Comparison of ENCODE assay signal across 8 mouse cellular contexts in the genomic region with DNA sequence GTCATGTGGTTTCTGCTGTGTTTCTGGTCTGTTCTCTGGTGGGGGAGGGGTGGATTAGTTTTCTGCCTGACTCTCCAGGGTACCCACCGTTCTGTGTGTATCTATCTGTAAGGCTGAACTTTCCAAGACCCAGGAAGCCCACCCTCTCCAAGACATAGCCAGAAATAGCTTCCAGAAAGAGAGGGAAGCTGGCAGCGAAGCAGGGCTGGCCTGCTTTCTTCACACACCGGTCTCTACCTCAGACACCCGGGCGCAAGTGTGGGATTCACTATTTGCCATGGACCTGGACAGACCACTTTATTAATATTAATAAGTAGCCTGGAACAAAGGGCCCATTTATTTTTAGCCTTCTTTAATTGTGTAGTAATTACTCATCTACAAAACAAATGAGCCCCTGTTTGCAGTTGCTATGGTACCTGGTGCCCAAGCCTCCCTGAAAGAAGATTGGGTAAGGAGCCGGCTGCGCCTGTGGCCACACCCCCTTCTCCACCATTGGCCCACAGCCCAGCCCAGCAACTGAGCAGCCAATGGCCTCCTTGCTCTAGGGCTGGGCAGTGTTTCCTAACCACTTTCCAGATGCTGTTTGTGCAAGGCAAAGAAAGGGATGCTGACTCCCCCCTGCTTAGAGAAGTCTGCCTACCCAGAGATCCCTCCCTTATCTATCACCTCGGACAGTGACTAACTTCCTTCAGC.
A peak's percentile ranks its signal among the peaks of the same experiment; 100 is the strongest.
DNase-seq lines count a peak whose midpoint lies in the region; ATAC-seq and TF ChIP-seq lines count a peak whose summit lies in the region.

No protein-coding gene starts in this region.

- H3K27ac ChIP-seq in hindbrain, embryonic 14.5 days, result peak overlapping the region; percentile 89
- H3K27ac ChIP-seq in left cerebral cortex, adult 2 months, result peak overlapping the region; percentile 5; the same call in 1 of the 2 replicates

- H3K9ac ChIP-seq in hindbrain, embryonic 14.5 days, result peak overlapping the region; percentile 38; the same call in 1 of the 2 replicates

- H3K9me3 ChIP-seq in hindbrain, embryonic 14.5 days (ENCODE audit: control insufficient read depth, low read length), result no peaks in the 10 kb centered on the region

- 19% methylated on average over 8 of the region's 8 CpGs for WGBS in hindbrain, embryonic 14.5 days

- H3K27me3 ChIP-seq in hindbrain, embryonic 14.5 days (ENCODE audit: control insufficient read depth, insufficient read depth, low read length), result no peaks in the 10 kb centered on the region

- peaks cover 38% of the 10 kb centered on the region for H3K4me1 ChIP-seq in hindbrain, embryonic 14.5 days (replicated peaks; ENCODE audit: control insufficient read depth, insufficient read depth, low read length)

- peak; percentile 96 for DNase-seq in Muller cell, postnatal 12 days (ENCODE audit: inconsistent ontology term)
- DNase-seq in c-Kit-positive CD71-positive TER-119-positive erythroid progenitor cells, embryonic 14.5 days (ENCODE audit: low spot score), result peak; percentile 6
- peak; percentile 86 for DNase-seq in hindbrain, embryonic 14.5 days (ENCODE audit: low spot score)
- DNase-seq in left cerebral cortex, adult 2 months (ENCODE audit: extremely low spot score in 1 of 2, low spot score in 2 of 2), result peak; percentile 55 to 80
- DNase-seq in lung, postnatal 14 days, result peak; percentile 56
- peak; percentile 74 for DNase-seq in right cerebral cortex, postnatal 14 days

- H3K36me3 ChIP-seq in hindbrain, embryonic 14.5 days (replicated peaks; ENCODE audit: control insufficient read depth, insufficient read depth), result 0 out of 2 replicates have a peak, but pooled peaks cover 3% of the 10 kb centered on the region

- intact Hi-C loops in left cerebral cortex, adult 2 months (cut with DNase I), result no loop called here

- peak; percentile 72 for ATAC-seq in frontal cortex, adult (ENCODE audit: low TSS enrichment)
- peak; percentile 94 for ATAC-seq in hindbrain, embryonic 14.5 days (ENCODE audit: low FRiP score)
- ATAC-seq in activated CD4-positive, CD25-positive, alpha-beta regulatory T cell, adult 4 months, result no peak

- no peak for TF ChIP-seq CTCF in left cerebral cortex, adult 2 months (IDR thresholded peaks at IDR 0.05)

- peak overlapping the region; percentile 40 for H3K4me2 ChIP-seq in hindbrain, embryonic 14.5 days (replicated peaks)

- H3K4me3 ChIP-seq in hindbrain, embryonic 14.5 days (replicated peaks; ENCODE audit: low read length), result 0 out of 2 replicates have a peak overlapping the region, but pooled peaks have one; percentile 4
- no peak overlapping the region for H3K4me3 ChIP-seq in left cerebral cortex, adult 2 months

Comparison
In these comparisons a context has a peak if more than half of its experiments do, and no peak if none do; other contexts are left out.
1. DNase-seq: peak in every context shown above with its lines; median percentile 96 in Muller cell, postnatal 12 days; 86 in hindbrain, embryonic 14.5 days; 74 in right cerebral cortex, postnatal 14 days; 68 in left cerebral cortex, adult 2 months; 56 in lung, postnatal 14 days; 6 in c-Kit-positive CD71-positive TER-119-positive erythroid progenitor cells, embryonic 14.5 days.